Mouse (Mus musculus) forebrain, embryonic 12.5 days (tissue): ENCODE measurements around the gene Rnf212b. TPM values are rescaled to one million over a fixed set of nuclear protein-coding genes. Genes with fewer than 3 reads are reported as not detected.
A peak's percentile ranks its signal among the peaks of the same experiment; 100 is the strongest.

ENCODE experiments used
- ATAC-seq: fragments of 200-750 bp; cut with Nextera tagmentation; 2 replicates; pipeline ENCODE4 v1.8.0; 2017; ENCODE audit warnings: moderate TSS enrichment; ENCODE audit not compliant: low FRiP score
- H3K27ac ChIP-seq: fragments of 300-500 bp; sonication (generic); 2 replicates; pipeline ENCODE4 v1.5.1; 2016; ENCODE audit warnings: mild to moderate bottlenecking
- H3K27me3 ChIP-seq: fragments of 300-500 bp; sonication (generic); 2 replicates; pipeline ENCODE4 v1.6.1; 2016; ENCODE audit warnings: mild to moderate bottlenecking
- H3K36me3 ChIP-seq: fragments of 300-500 bp; sonication (generic); replicated peaks from 2 replicates; pipeline ENCODE4 v1.6.1; 2016; ENCODE audit warnings: mild to moderate bottlenecking
- H3K4me1 ChIP-seq: fragments of 300-500 bp; sonication (generic); 2 replicates; pipeline ENCODE4 v1.6.1; 2016
- H3K4me2 ChIP-seq: fragments of 300-500 bp; sonication (generic); 2 replicates; pipeline ENCODE4 v1.6.1; 2016; ENCODE audit warnings: mild to moderate bottlenecking, moderate library complexity
- H3K4me3 ChIP-seq: fragments of 300-500 bp; sonication (generic); replicated peaks from 2 replicates; pipeline ENCODE4 v1.5.1; 2016; ENCODE audit warnings: mild to moderate bottlenecking
- H3K9ac ChIP-seq: fragments of 300-500 bp; sonication (generic); 2 replicates; pipeline ENCODE4 v1.6.1; 2016; ENCODE audit warnings: mild to moderate bottlenecking
- H3K9me3 ChIP-seq: fragments of 300-500 bp; sonication (generic); 2 replicates; pipeline ENCODE4 v1.6.1; 2016
- WGBS: fragments of 180-500 bp; shearing (Covaris S2); methylation state at CpG from one replicate; pipeline ENCODE4 v1.1.7; 2016; 5-methylcytosine and 5-hydroxymethylcytosine counted together
- polyA plus RNA-seq: library from polyadenylated mRNA; unstranded; fragments of >200 nt; fragmentation: Nextera tagmentation; extraction: Ambion mirVana; gene quantifications from 2 replicates; pipeline ENCODE4 v1.2.1, GENCODE M21; 2016

Gene Rnf212b
- polyA plus RNA-seq, 1 experiment from 2014 or later: not detected

DNA sequence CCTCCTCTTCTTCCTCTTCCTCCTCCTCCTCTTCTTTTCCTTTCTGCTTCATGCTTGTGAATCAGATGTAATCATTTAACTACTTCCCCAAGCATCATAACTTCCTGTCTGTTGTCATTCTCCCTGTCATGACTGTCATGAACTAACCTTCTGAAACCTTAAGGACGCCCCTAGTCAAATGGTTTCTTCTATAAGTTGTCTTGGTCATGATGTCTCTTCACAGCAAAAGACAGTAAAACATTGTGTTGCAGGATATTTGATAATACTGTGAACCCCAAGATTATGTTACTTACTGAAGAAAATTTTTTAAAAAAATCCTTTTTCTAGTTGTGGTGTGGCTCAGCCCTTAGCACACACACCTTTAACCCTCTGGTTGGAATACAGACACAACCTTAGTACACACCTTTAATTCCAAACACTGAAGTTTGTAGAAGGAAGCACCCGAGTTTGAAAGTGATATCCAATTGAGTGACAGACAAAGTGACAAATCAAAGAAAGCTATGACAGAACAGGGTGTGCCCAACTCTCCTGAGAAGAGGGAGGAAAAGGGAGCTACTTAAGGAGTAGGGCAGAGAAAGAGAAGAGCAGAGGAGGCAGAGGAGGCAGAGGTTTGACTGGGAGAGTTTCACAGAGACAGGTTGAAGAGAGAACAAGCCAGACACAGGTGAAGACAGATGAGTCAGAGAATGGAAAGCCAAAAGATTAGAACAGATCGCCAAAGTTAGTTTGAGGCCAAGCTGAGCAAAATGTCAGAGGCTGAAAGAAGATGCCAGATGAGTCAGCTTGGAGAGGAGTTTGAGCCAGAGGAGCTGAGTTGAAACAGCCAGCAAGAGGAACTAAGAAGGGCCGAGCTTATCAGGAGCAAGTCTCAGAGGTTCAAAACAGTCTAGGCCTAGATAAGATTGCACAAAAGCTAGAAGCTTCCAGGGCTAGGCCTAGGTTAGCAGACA is 4.9 kb upstream of the Rnf212b start:
- no peaks in the 10 kb centered on the region for H3K36me3 ChIP-seq
- no peaks in the 10 kb centered on the region for H3K27me3 ChIP-seq
- ATAC-seq: no peak
- H3K4me2 ChIP-seq: no peak overlapping the region
- no peak overlapping the region for H3K27ac ChIP-seq
- no peak overlapping the region for H3K9ac ChIP-seq
- H3K9me3 ChIP-seq: no peaks in the 10 kb centered on the region
- WGBS: 75% methylated on average over 4 of the region's 4 CpGs
- no peak overlapping the region for H3K4me3 ChIP-seq
- H3K4me1 ChIP-seq: no peaks in the 10 kb centered on the region

DNA sequence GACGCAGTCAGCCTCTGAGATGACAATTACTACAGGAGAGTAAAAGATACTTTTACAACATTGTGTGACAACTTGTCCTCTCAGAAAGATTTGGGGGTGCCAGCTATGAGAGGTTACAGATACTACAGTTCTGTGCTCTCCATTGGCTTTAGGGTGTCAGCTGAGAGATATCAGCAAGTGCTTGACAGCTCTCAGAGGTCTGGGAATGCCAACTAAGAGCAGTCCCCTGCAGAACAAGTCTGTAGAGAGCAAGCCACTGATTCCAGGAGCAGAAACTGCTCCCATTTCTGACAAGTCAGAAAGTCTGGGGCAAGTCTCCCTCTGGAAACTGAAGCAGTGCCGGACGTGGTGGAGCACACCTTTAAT is 4.3 kb upstream of the Rnf212b start:
- 84% methylated on average over 3 of the region's 3 CpGs for WGBS
- no peak for ATAC-seq
- no peak overlapping the region for H3K4me3 ChIP-seq
- no peaks in the 10 kb centered on the region for H3K27me3 ChIP-seq
- no peak overlapping the region for H3K4me2 ChIP-seq
- H3K9me3 ChIP-seq: no peaks in the 10 kb centered on the region
- H3K27ac ChIP-seq: no peak overlapping the region
- no peaks in the 10 kb centered on the region for H3K4me1 ChIP-seq
- H3K36me3 ChIP-seq: no peaks in the 10 kb centered on the region
- no peak overlapping the region for H3K9ac ChIP-seq

DNA sequence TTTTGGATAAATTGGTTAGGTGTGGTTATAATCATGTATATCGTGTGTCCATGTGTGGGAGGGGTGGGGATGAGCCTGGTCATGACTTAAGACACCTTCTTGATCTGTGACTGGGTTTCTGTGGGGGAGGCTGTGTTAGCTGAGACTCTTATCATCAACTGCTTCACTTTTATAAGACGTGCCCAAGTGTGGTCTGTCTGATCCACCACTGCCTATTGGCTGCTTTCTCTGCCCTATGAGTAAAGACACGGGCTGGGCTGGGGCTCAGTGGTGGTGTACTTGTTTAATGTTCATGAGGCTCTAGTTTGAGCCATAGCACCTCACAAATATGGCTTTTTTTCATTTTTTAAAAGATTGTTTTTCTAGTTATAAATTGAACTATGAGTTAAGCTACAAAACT is 1.8 kb downstream of the Rnf212b start:
- no peak for ATAC-seq
- 66% methylated on average over 3 of the region's 3 CpGs for whole genome bisulfite sequencing

DNA sequence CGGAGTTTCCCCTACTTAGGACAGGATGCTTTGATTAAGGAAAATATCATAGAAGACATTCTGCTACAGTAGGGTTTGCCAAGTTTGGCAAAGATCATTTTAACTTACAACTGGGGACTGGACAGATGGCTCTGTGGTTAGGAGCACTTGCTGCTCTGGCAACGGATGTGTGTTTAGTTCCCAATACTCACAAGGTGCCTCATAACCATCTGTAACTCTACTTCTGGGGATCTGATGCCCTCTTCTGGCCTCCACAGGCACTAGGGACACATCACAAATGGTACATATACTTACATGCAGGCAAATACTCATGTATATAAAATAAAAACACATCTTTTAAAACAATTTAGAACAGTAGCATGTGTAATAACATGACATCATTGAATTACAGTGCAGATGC is 3.9 kb downstream of the Rnf212b start:
- Histone ChIP-seq H3K9me3 (no peaks in the 10 kb centered on the region), H3K27ac (no peak overlapping the region), H3K36me3 (no peaks in the 10 kb centered on the region), H3K4me1 (no peaks in the 10 kb centered on the region), H3K27me3 (no peaks in the 10 kb centered on the region), H3K4me2 (no peak overlapping the region), H3K9ac (no peak overlapping the region), H3K4me3 (no peak overlapping the region)
- no peak for ATAC-seq
- WGBS: 59% methylated on average over 2 of the region's 2 CpGs

More for the DNA sequence above, 1.8 kb downstream of the Rnf212b start:
- Histone ChIP-seq H3K9ac (no peak overlapping the region), H3K36me3 (no peaks in the 10 kb centered on the region), H3K4me3 (no peak overlapping the region), H3K4me2 (no peak overlapping the region), H3K27ac (no peak overlapping the region), H3K4me1 (no peaks in the 10 kb centered on the region), H3K9me3 (no peaks in the 10 kb centered on the region), H3K27me3 (no peaks in the 10 kb centered on the region)

DNA sequence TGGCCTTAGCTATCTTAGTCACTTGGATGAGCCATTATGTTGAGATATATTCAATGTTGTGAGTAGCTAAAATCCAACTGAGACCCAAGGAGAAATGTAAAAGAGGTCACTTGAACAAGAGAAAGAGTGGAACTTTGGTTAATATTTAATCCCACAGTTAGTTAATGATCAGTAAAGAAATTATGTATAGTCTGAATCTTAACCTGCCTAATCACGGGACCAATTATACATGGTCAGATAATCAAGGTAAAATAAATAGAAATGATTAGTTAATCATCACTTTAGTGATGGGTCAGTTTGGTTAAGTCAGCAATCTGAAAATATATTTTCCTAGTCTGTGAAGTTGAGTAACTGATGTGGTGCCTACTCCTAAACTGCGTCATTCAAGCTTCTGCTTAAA is 8.4 kb downstream of the Rnf212b start:
- H3K4me3 ChIP-seq: no peak overlapping the region
- H3K27me3 ChIP-seq: no peaks in the 10 kb centered on the region
- no peaks in the 10 kb centered on the region for H3K4me1 ChIP-seq
- no peak overlapping the region for H3K9ac ChIP-seq
- WGBS: 87% methylated on average over 2 of the region's 2 CpGs
- no peaks in the 10 kb centered on the region for H3K9me3 ChIP-seq
- H3K4me2 ChIP-seq: no peak overlapping the region
- H3K36me3 ChIP-seq: no peaks in the 10 kb centered on the region
- ATAC-seq: no peak
- no peak overlapping the region for H3K27ac ChIP-seq

DNA sequence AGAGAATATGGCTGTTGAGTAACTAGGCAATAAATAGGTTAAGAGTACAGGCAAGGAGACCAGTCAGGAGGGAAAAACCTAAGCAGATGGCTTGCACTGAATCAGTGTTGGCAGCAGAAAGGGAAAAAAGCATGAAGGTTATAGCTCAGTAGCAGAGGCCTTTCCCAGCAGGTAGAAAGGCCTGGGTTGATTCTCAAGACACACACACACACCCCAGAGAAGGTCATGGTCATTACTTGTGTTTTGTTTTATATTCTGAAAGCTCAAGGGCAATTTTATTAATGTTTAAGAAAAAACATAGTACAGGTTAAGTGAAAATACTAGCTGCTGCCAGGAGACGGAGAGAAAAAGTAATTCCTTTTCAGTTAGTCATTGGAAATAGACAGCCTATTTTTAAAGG is 9.8 kb downstream of the Rnf212b start:
- 93% methylated on average over 1 of the region's 1 CpGs for WGBS
- Histone ChIP-seq H3K4me2 (no peak overlapping the region), H3K4me3 (no peak overlapping the region), H3K27ac (no peak overlapping the region), H3K9me3 (no peaks in the 10 kb centered on the region), H3K4me1 (no peaks in the 10 kb centered on the region), H3K27me3 (no peaks in the 10 kb centered on the region), H3K9ac (no peak overlapping the region), H3K36me3 (no peaks in the 10 kb centered on the region)
- no peak for ATAC-seq

DNA sequence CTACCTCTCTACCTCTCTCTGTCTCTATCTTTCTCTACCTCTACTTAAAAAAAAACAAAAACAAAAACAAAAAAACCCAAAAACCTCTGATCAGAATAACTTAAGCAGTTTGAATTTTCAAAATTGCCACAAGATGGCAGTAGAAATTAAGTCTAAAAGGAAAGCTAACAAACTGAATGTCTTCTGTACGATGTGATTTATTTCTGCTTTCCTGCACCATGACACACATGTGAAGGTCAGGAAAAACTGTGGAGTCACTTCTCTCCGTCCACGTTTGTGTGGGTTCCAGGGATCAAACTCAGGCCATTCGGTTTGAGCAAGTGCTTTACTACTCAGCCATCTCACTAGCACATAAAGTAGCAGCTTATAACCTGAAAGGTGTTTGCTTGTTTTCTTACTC is 29.5 kb downstream of the Rnf212b start:
- no peak overlapping the region for H3K4me3 ChIP-seq
- no peak for ATAC-seq
- WGBS: 5% methylated on average over 4 of the region's 4 CpGs
- H3K4me1 ChIP-seq: no peaks in the 10 kb centered on the region
- no peaks in the 10 kb centered on the region for H3K36me3 ChIP-seq
- no peaks in the 10 kb centered on the region for H3K9me3 ChIP-seq
- H3K27ac ChIP-seq: no peak overlapping the region
- no peak overlapping the region for H3K4me2 ChIP-seq
- no peaks in the 10 kb centered on the region for H3K27me3 ChIP-seq
- no peak overlapping the region for H3K9ac ChIP-seq

DNA sequence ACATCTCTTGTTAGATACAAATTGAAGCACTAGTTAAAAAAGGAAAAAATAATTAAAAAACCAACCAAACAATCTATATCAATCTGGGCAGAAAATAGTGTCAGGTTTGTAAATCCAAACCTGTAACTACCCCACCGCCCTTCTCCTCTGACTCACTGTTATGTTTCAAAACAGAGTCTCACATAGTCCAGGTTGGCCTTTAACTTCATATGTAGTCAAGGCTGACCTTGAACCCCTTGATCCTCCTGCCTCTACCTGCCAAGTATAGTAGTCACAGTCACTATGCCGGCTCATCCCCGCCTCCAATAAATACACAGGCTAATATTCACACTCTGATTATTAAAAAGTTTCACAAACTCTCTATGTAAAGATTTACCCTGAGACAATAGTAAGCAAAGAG is 41.8 kb downstream of the Rnf212b start:
- no peaks in the 10 kb centered on the region for H3K27me3 ChIP-seq
- H3K27ac ChIP-seq: no peak overlapping the region
- 92% methylated on average over 3 of the region's 3 CpGs for WGBS
- no peaks in the 10 kb centered on the region for H3K4me1 ChIP-seq
- H3K9ac ChIP-seq: no peak overlapping the region
- no peaks in the 10 kb centered on the region for H3K9me3 ChIP-seq
- no peak overlapping the region for H3K4me3 ChIP-seq
- no peak for ATAC-seq
- no peak overlapping the region for H3K4me2 ChIP-seq
- H3K36me3 ChIP-seq: peaks cover 28% of the 10 kb centered on the region

DNA sequence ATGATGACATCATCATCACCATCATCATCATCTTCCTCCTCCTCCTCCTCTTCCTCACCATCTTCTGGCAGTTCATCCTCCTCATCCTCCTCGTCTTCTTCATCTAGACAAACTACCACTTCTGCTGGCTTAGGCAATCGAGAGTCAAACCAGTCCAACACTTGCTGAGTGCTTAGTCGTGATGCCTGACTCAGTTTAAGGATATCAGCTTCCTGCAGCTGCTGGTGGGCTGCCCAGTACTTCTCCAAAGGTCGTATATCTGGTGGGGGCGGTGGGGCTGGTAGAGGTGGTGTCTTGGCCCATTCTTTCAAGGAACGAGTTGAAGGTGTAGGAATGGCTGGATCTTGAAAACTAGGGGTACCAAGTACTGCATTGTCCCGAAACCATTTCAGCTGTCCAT is 42.8 kb downstream of the Rnf212b start:
- 90% methylated on average over 7 of the region's 7 CpGs for WGBS
- Histone ChIP-seq H3K4me3 (no peak overlapping the region), H3K4me1 (no peaks in the 10 kb centered on the region), H3K27me3 (no peaks in the 10 kb centered on the region), H3K4me2 (no peak overlapping the region), H3K9ac (no peak overlapping the region), H3K27ac (no peak overlapping the region), H3K36me3 (peaks cover 28% of the 10 kb centered on the region), H3K9me3 (no peaks in the 10 kb centered on the region)
- ATAC-seq: no peak

DNA sequence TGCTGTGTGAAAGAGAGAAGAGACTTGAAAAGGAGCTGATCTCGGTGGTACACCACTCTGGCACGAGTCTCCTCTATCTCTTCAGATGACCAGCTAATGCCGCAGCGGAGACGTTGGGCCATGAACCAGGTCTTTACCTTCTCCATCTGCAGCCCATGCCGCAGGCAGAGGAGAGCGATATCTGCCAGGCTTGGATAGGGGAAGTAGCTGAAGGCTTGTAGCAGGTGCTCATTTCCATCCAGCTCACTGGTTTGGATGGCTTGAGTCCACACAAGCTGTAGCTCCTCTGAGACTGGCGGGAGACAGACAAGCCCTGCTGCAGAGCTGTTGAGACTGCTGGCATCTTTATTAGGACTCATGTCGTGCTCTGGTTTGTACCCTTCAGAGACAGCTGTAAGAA is 44.0 kb downstream of the Rnf212b start:
- no peak for ATAC-seq
- Histone ChIP-seq H3K36me3 (peaks cover 28% of the 10 kb centered on the region), H3K4me2 (no peak overlapping the region), H3K9me3 (no peaks in the 10 kb centered on the region), H3K9ac (no peak overlapping the region), H3K27ac (no peak overlapping the region), H3K27me3 (no peaks in the 10 kb centered on the region), H3K4me1 (no peaks in the 10 kb centered on the region), H3K4me3 (no peak overlapping the region)
- 91% methylated on average over 9 of the region's 9 CpGs for WGBS

DNA sequence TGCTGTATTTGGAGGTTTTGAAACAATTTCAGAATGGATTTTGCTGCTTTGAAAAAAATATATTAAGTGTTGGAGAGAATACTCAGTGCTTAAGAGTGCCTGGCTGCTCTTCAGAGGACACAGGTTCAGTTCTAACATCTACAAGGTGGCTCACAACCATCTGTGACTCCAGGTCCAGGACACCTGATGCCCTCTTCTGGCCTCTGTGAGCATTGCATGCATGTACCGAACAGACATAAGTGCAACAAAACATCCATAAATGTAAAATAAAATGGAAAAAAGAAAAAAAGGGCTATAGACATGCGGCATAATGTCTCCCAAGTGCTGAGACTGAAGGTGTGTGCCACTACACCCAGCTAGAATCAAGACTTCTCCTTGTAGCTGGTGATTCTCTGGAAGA is 46.6 kb downstream of the Rnf212b start:
- H3K9me3 ChIP-seq: no peaks in the 10 kb centered on the region

DNA sequence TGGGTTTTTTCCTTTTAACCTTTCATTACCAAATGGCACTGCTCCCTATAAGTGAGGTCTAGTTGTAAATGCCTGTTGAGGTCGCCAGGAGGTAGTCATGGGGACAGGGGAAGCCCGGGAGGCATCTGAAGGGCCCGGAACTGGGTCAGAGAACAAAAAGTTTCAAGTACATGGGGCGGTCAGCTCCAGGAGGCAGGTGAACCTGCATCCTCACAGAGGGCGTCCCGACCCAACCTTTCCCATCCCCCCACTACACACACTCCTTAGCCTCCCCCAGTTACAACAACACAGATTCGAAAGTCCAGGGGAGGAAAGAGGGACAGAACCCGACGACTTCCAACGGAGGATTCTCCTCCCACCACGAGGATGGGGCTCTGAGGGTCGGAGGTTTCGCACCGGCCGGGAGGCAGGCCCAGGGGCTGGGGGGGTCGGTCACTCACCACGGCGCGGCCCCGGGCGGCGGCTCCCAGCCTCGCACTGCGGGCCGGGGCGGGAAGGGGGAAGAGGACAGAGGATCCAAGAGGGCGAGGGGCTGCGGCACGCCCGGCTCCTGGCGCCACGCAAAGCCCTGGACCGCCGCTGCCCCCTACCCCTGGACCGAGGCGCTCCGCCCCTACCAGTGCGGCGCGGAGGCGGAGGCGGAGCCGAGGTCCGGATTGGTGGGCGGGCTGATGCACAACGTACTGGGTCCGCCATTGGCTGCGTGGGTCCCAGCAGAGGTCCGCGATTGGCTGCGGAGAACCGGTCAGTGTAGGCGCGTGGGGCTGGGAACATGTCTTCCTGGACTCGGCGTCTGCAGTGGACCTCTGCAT is 49.8 kb downstream of the Rnf212b start:
- H3K4me2 ChIP-seq: peak overlapping the region; percentile 73
- peak overlapping the region; percentile 93 for H3K4me3 ChIP-seq
- H3K9ac ChIP-seq: peak overlapping the region; percentile 95
- no peaks in the 10 kb centered on the region for H3K36me3 ChIP-seq
- peaks cover 4% of the 10 kb centered on the region for H3K4me1 ChIP-seq
- peak overlapping the region; percentile 78 for H3K27ac ChIP-seq
- no peaks in the 10 kb centered on the region for H3K9me3 ChIP-seq
- WGBS: under 1% methylated on average over 51 of the region's 56 CpGs
- ATAC-seq: peak; percentile 100
- H3K27me3 ChIP-seq: no peaks in the 10 kb centered on the region

More for the DNA sequence above, 46.6 kb downstream of the Rnf212b start:
- 44% methylated on average over 2 of the region's 2 CpGs for WGBS
- Histone ChIP-seq H3K27ac (no peak overlapping the region), H3K9ac (no peak overlapping the region), H3K4me2 (no peak overlapping the region), H3K36me3 (peaks cover 22% of the 10 kb centered on the region), H3K4me1 (peaks cover 4% of the 10 kb centered on the region), H3K27me3 (no peaks in the 10 kb centered on the region), H3K4me3 (no peak overlapping the region)
- no peak for ATAC-seq
